Mouse (Mus musculus) retina, adult 2 months (tissue): ENCODE data around the gene Cyp2d12.
"Not testable (repeated sequence)": the region's sequence is repeated elsewhere in the genome, so short reads cannot be mapped to it uniquely, and the experiment has no call there.

Experiments used
- DNase-seq: peaks from one replicate; pipeline ENCODE4 v3.0.0-alpha.2; 2012; ENCODE audit warnings: low read depth, low spot score

Cyp2d12 gene

DNA sequence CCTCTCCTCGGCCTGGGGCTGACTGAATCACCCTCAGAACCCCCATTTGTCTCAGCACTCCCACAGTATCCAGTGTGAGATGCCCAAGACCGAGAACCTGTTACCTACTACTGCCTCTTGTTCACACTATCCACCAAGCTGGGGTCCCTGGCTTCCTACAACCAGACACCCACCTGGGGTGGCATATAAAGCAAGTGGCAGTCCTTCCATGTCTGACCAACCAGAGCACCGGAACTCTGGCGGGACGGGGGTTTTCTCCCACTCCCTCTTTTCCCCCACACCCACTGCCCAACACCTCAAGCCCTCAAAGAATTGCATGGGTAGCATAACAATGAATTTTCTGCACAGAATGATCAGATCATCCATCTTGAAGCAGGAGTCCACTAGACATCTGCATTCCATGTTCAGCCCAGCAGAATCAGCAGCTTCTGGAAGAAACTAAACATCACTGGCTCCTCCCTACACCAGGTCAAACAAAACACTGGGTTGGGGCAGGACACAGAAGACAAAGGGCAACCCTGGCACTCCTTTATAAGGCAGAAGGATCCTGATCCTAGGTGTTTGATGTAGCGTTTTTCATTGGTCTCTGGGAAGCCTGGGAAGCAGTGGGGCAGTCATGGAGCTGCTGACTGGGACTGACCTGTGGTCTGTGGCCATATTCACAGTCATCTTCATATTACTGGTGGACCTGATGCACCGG lies at the start of gene Cyp2d12:
Cyp2d12 (plus strand) TSS at position 542 of the 700 bp plus-strand sequence.
- DNase-seq, result no peak

DNA sequence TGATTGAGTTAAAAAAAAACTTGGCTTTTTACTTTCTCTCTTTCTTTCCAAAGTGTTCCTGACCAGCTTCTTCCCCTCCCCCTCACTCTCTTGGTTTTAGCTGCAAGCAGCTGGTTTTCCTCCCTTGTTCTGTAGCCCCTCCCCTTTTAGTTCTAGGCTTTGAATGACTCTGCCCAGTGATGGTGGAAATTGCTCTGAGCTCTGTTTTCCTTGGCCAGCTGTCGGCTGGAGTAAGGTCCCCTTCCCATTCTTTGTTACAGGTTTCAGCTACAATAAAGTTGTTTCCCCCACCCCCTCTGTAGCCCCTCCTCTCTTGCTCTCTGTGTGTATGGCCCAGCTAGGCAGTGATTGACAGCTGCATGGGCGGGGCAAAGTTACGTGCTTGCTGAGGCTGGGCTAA lies 47.9 kb upstream of the Cyp2d12 start:
- no peak for DNase-seq

DNA sequence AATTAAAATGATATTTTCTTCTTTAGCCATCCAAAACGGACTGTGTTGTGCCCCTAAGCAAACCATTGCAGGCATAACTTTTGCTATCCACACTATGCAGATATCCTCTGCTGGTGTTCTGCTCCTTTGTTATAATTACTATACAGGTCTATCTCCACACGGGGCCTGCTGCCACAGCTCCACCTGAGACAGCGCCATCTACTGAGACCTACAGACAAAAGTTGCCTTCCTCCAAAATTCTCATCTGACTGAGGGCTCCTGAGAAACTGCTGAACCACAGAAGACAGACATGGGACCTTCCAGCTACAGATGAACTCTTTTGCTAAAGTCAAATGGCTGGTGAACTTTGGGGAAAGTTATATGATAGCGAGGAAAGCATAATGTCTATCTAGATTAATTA lies 47.1 kb upstream of the Cyp2d12 start:
- not testable (repeated sequence) for DNase-seq

DNA sequence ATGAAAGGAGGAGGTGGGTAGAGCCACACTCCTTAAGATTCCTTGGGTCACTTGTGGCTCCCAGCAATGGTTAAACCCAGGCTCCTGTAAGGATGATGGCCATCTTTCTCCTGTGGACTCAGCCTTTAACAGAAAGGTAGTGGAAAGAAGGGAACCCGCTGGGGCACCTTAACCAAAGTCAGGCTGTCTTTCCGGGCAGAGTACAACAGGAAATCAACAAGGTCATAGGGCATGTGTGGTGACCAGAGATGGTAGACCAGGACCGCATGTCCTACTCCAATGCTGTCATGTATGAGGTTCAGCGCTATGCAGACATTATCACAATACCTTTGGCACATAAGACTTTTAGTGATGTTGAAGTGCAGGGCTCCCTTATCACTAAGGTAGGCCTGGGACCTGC lies 45.4 kb upstream of the Cyp2d12 start:
- not testable (repeated sequence) for DNase-seq

DNA sequence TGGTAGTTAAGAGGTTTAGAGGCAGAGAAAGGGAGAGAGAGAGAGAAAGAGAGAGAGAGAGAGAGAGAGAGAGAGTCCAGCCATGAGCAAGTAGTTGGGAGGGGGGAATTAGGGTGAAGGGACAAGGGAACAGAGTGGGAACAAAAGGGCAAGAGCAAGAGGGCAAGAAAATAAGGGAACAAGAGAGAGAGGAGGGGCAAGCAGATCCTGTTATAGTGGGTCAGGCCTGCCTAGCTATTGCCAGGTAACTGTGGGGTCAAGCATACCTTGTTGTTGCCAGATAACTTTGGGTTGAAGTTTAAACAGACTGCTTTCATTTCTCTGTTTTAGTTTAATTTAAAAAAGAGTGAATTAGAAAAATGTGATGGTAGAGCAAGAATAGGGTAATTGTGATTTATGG lies 44.4 kb upstream of the Cyp2d12 start:
- not testable (repeated sequence) for DNase-seq

DNA sequence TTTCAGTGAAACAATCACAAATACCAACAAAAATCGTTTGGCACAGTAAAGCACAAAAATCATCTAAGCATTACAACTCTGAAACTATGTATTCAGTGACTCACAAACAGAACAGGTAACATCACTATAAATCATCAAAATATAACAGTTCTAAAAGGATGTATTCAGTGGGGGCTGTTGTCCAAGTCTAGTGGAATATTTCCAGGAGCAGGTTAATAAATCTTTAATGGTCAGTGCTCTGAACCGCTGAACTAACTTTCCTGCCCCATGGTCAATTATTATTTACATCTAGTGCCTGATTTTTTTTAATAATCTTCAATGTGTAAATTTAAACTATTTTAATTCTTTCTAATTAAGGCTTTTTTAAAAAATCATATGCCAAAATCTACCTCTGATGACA lies 42.8 kb upstream of the Cyp2d12 start:
- DNase-seq, result not testable (repeated sequence)

DNA sequence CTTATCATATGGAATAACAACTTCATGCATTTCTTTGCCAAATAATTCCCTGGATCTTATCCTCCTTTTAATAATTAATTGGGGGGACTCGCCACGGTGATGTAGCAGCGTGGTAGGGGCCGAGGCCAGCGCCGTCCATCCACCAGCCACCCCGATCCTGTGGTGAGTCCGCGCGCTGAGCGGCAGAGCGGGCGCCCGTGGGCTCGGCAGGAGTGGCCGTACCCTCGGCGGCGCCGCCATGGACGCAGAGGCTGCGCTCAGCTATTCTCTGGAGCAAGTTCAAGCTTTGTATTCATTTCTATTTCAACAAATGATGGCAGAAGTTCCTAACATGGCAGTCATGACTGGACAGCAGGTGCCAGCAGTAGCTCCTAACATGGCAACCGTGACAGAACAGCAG lies 38.7 kb upstream of the Cyp2d12 start:
- DNase-seq, result not testable (repeated sequence)

DNA sequence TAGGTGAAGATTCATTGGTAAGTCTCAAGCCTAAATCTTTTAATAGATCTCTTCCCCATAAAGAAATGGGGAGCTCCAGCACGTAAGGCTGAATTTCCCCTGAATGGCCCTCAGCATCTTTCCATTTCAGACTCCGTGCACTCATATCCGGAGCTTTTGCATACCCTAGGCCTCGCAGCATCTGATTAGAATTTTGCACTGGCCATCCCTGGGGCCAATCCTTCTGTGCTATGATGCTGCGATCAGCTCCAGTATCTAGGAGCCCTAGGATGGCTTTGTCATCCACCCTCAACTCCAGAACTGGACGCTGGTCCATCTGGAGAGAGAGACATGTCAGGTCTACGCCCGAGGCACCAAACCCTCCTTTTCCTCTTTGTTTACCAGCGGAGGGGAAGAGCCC lies 27.5 kb upstream of the Cyp2d12 start:
- not testable (repeated sequence) for DNase-seq

DNA sequence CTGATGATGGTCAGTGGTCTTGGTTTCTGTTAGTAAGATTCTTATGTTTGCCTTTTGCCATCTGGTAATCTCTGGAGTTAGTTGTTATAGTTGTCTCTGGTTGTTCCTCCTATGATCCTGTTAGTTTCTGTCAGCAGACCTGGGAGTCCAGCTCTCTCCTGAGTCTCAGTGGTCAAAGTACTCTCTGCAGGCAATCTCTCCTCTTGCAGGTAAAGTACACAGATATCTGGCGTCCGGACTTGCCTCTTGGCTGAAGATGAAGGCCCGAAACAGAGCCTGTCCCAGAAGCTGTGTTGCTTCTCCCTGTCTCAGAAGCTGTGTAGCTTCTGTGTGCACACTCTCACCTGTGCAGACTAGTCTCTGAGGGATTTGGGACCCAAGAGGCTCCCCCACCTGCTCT lies 22.2 kb upstream of the Cyp2d12 start:
- DNase-seq, result not testable (repeated sequence)

DNA sequence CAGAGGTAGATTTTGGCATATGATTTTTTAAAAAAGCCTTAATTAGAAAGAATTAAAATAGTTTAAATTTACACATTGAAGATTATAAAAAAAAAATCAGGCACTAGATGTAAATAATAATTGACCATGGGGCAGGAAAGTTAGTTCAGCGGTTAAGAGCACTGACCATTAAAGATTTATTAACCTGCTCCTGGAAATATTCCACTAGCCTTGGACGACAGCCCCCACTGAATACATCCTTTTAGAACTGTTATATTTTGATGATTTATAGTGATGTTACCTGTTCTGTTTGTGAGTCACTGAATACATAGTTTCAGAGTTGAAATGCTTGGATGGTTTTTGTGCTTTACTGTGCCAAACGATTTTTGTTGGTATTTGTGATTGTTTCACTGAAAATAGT lies 11.9 kb upstream of the Cyp2d12 start:
- not testable (repeated sequence) for DNase-seq

DNA sequence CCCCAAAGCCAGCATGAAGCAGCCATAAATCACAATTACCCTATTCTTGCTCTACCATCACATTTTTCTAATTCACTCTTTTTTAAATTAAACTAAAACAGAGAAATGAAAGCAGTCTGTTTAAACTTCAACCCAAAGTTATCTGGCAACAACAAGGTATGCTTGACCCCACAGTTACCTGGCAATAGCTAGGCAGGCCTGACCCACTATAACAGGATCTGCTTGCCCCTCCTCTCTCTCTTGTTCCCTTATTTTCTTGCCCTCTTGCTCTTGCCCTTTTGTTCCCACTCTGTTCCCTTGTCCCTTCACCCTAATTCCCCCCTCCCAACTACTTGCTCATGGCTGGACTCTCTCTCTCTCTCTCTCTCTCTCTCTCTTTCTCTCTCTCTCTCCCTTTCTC lies 10.3 kb upstream of the Cyp2d12 start:
- DNase-seq, result not testable (repeated sequence)

DNA sequence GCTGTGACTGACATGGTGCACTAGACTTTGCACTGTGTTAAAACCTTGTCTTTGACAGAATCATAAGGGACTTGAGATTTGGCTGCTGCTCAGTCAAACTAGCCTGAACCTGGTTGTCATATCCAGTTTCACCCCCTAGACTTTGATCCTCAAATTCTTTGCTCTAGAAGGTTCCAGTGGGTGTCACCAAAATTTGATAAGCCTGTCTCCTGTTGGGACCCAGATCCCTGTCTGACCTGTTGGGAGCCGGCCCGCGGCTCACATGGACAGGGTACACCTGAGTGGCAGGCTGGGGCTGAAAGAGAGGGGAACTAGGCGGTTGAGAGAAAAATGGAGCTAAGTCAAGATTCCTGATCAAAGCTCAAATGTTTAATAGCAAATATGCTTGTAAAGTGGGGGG lies 7.1 kb upstream of the Cyp2d12 start:
- not testable (repeated sequence) for DNase-seq

DNA sequence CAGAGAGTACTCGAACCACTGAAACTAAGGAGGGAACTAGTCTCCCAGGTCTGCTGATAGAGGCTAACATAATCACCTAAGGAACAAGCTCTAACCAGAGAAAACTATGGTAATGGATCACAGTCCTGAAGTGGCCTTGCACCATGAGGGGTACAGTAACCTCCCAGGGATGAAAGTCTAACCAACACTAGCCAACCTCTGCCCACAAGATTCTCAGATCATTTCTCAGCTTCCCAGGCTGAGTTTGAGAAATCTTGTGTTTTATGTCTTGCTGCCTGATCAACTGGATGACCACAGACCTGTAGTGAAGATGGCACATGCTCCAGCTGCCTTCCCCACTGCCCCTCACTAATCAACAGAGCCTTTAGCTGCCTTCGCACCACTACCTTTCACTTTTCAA lies 1.7 kb upstream of the Cyp2d12 start:
- not testable (repeated sequence) for DNase-seq

DNA sequence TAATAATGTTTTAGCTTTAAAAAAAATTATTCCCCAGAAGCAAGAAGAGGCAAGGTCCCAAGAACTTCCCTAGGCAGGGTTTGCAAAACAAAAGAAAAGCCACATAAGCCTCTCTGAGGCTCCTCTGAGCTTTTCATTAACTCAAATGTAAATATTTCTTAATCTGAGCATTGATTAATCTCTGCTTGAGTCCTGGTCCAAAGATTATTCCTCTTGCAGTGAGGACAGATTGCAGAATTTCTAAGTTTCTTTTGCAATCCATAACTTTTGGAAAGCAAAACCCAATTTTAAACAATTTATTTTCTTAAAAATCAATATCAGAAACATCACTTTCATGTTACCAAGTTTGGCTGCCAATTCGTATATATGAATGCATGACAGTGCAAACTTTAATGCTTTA lies 18.0 kb downstream of the Cyp2d12 start:
- no peak for DNase-seq

DNA sequence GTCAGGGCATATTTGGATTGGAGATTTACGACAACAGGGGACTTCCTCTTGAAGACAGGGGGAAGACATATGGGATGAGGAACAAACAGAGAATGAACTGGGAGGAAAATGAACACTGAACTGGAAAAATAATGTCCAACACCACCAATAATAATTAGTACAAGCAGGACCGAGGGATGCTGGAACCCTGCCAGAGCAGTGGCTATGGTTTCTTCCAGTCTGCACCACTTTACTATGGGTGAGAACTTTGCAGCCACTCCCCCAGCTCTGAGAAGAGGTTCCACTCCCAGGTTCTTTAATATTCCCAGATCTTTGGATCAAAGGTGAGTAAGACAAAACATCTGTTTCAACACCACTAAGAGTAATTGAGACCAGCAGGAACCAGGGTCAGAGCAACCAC lies 24.2 kb downstream of the Cyp2d12 start:
- DNase-seq, result no peak

DNA sequence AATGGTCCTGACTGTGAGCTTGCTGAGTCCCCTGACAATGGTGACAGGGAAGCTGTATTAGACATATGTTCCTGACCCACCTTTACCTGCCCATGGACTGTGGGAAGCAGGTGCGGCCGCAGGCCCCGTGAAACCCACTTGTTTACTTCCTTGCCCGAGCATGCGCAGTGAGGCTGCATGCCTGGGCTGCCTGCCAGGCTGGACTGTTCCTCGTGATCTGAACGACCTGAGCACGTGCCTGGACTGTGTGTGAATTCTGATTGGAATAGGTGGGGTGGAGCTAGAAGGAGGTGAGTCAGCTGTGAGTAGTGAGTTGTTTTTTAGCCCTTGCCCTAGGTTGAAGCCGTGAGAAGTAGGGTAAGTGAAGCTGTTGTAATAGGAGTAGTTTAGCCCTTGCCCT lies 27.7 kb downstream of the Cyp2d12 start:
- no peak for DNase-seq
